Mouse (Mus musculus): ENCODE data around the gene Hibch.

Hibch gene

DNA sequence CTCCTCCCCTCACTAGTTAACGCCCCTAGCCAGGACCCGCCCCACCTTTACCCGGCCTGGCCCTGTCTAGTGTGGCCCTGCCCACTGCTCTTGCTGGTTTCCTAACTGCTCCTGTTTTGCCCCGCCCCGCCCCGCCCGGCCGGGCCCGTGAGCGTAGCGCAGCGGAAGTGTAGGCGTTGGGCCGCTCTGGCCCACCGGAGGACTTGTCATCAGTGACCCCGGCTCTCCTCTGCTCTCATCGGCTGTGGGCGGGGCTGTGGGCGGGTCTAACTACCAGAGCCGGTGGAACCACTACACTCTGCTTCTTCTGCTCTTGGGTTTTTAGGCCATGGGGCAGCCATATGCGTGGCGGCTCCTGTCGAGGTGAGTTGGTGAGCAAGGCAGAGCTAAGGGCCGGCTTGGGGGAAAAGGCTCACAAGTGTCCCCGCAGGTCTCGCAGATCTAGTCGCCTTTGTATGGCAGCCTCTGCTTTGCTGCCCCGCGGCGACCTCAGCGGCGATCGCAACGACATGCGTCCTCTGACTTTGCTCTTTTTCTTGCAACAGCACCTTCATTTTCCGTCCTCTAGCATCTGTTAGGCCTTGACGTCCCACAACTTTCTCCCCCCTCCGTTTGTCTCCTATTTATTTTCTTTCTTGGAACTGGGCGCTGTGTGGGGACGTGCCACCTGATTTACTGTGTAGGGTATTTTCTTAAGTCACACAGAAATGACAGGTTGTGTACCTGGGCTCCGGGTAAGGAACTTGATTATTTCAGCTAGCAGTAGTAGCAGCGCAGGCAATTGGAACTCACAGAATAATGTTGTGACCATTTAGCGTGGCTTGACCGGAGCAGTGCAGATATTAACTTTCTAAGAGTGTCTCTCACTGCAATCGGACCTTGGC, at the start of gene Hibch:
Gene Hibch, plus strand, starts transcription at position 148 of the 884 bp plus-strand sequence.
- peak; percentile 97 for DNase-seq (ENCODE audit: extremely low read depth, low read depth)

DNA sequence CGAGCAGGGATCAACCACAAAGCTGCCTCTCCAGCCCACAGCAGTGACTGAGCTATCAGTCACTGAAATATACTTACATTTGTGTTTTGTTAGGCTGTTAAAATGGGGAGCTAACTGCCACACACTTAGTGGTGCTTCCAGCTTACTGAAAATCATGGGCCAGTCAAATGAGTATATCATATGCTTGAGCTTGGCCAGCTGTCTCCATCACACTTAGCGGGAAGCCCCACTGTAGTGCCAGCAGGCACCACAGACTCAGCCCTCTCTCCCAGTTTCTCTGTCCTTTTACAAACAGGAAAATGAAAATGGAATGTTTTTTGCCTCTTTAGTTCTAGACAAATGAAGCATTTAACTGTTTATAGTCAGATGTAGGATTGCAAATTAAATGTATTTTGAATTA, 48.8 kb upstream of the Hibch start:
- no peak for DNase-seq (ENCODE audit: extremely low read depth, low read depth)

DNA sequence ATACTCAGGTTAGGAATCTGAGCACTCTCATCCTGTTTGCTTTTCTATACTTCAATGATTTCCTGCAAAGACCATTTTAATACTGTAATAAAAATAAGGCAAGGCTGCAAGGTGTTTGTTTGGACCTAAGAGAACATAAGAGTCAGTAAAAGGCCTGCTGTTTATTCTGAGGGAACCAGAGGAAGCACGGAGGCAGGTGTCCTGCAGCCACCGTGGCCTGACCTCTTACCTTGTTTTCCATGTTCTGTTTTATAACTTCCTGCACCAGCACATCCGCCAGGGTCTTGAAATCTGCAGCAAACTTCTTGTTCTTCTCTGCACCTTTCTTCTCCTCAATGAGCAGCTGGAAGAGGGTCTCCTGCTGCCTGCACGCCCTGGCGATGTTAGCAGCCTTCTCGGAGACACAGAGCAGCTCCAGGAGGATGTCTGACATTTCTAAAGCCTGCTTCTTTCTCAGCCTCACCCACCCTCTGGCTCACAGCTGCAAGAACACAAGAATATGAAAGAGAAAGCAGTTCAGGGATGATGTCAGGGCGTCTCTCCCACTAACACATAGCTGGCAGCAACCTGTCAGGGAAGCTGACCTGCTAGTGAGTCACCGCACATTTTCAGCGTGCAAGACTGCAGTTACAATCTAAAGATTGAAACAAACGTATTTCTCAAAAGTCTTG, 45.5 kb upstream of the Hibch start:
- DNase-seq (ENCODE audit: extremely low read depth, low read depth) = no peak

DNA sequence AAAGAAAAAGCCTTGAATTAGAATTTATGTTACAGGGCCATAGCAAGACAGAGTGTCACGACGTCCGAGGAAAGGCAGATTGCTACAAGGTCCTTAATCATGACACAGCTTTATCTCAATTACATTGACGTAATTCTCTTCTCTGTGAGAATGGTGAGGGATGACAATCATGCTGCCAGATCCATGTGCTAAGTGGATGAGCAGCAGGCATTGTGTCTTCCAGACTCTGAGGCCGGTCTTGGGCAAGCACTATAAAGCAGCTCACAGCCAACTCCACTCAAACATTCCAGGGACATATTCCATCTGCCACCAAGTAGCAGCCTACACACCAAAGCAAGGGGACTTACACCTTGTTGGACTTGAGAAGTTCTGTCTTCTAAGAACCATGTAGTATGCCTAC, 45.0 kb upstream of the Hibch start:
- no peak for DNase-seq (ENCODE audit: extremely low read depth, low read depth)

DNA sequence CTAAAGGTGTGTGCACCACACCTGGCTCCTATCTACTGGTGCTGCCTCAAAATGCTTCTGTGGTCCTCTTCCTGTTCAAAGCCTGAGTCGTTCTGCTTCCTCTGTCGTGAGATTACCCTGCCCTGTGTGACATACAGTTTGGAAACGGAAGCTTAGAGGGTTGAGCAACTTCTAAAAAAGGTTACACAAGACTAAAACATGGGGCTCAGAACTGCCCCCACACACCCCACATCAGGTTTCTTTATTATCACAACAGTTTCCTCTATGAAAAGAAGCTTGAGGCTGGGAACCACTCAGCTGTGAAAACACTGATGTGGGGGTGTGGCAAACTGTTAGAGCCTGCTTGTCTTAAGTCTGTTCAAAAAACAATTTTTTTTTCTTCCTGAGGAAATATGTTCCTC, 44.4 kb upstream of the Hibch start:
- DNase-seq (ENCODE audit: extremely low read depth, low read depth) = peak; percentile 89

DNA sequence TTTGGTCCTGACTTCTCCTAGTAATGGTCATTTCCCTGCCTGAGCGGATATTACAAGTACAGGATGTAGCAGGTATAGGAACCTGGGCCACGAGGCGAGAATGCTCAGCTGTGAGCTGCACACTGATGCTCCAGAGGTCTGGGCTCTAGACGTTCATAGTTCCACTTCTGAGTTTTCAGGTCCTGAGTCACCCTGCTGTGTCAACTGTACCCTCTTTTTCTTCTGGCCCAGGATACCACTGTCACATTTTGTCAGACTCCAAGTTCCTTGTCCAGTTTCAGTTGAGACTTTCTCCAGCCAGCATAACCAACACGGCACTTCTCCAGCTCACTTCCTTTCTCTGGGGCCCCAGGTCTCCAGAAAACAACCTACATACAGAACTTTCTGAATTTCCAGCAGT, 43.1 kb upstream of the Hibch start:
- no peak for DNase-seq (ENCODE audit: extremely low read depth, low read depth)

DNA sequence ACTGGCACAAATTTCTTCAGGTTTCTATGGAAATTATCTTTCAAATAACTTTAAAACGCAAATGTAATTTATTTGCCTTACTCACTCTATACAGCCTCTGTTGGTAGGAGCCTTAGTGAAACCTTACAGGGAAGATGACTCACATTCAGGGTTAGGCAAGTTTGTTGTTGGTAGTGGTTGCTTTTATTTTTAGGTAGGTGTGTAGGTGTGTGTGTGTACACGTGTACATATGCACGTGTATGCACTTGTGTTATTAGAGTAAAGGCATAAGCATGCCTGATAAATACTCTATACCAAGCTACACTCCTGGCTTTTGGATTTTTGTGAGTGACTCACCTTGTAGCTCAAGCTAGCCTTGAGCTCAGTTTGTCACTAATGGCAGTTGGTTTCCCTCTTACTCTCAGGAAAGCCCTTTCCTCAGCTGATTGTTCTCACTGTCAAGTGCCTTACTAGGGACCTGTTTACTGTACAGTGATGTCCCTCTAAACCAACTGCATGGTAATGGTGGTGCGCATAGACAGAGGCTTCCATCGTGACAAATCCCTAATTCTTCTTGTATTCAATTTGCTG, 42.2 kb upstream of the Hibch start:
- no peak for DNase-seq (ENCODE audit: extremely low read depth, low read depth)

DNA sequence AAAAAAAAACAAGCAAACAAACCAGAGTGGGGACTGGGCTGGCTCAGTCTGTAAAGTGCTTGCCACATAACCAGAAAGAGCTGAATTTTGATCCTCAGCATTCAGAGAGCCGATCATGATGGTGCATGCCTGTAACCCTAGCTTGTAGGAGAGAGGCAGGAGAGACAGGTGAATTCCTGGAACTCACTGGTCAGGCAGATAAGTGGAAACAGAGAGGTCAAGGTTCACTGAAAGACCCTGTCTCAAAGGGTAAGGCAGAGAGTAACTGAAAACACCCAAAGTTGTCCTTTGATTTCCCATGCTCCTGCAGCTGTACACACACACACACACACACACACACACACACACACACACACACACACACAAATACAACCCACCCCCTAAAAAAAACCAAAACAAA, 39.7 kb upstream of the Hibch start:
- no peak for DNase-seq (ENCODE audit: extremely low read depth, low read depth)

DNA sequence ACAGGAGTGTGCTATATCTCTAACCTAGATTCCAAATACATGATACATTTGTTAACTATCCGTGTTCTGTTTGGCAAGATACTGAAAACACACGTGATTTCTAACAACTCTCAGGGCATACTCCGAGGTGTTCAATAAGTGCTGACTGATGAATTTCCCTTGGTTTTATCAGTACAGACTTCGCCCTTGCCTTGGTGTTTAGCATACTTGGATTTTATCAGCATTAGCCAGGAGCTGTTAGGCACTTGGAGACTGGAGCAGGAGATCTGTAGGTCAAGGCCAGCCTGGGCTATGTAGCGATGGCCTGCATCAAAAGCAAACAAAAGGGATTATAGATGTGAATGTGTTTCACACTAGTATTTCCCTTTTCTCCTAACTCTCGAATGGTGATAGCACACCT, 36.3 kb upstream of the Hibch start:
- no peak for DNase-seq (ENCODE audit: extremely low read depth, low read depth)

- DNase-seq (ENCODE audit: extremely low read depth, low read depth) = no peak
Observed at GRCm38 (mm10) chr1:52816232-52816891, 28.4 kb upstream of the Hibch start.

DNA sequence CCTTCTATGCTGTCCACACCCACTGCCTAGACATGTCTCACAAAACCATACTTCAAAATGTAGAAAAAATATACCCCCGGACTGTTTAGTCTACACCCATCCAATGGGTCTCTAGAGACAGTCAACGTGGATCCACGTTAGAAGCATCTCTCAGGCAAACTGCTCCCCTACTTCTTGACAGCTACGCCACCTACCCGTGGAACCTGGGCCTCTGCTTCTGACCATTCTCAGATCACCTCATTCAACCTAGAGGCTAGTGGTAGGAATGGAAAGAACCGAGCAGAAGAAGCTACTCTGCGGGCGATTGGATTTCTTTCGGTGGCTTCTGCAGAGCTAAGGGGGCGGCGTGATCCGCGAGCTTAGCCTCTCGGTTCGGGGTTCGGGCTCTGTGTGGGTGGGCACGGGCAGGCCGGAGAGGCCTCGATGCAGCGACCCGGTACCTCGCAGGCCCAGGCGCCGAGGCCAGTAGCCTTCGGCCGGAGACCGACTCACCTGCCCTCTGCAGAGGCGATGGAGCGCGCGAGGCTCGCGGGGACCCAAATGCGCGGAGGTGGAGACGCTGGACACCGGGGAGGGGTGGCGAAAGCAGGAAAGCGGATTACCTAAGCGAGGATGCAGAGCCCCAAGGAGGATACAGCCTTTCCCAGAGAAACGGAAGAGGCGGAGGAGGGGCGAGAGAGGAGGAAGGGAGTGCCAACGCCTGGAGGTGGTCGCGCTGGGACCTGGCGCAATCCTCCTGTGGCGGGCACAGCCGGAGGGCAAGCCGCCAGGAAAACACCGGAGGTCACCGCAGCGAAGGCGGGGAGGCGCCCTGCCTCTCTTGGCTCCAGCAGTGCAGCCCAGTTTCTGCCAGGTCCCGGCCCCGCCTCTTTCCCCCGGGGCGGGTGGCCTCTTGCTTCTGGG, 27.6 kb upstream of the Hibch start, which contains the start of gene Inpp1:
Gene Inpp1, minus strand, starts transcription at position 779 of the 903 bp plus-strand sequence.
- peak; percentile 65 for DNase-seq (ENCODE audit: extremely low read depth, low read depth)

DNA sequence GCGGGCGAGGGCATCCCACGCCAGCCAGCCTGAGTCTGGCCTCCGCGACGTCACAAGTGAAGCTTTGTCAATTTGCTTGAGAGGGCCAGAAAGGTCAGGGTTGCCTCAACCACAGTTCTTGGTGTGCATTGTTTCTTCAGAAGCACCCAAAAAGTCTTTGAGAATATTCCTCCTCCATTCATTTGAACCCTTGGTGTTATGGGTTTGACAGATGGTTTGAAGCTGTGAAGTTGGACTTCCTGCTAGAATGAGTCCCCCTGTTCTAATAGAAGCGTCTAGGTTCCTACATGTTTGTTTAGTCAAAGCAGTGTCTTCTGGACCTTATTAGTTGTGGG, 26.9 kb upstream of the Hibch start:
- no peak for DNase-seq (ENCODE audit: extremely low read depth, low read depth)

DNA sequence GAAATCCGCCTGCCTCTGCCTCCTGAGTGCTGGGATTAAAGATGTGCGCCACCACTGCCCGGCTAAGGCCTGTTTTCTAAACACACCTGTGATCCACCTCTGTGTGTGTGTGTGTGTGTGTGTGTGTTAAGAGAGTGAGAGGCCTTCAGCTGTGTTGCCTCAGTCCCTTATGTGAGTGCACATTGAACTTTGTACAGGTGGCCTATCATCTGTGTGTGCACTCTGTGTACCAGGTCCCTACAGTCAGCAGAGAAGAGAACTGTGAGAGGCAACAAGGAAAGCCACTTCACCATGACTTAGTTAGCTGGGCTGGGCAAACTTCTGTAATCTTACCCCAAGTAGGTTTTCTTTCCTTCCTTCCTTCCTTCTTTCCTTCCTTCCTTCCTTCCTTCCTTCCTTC, 5.6 kb upstream of the Hibch start:
- DNase-seq (ENCODE audit: extremely low read depth, low read depth) = no peak

- no peak for DNase-seq (ENCODE audit: extremely low read depth, low read depth)
Observed at GRCm38 (mm10) chr1:52844354-52844753, 375 bp upstream of the Hibch start.

GRCm38 (mm10) chr1:52846556-52846955, 1.8 kb downstream of the Hibch start:
- no peak for DNase-seq (ENCODE audit: extremely low read depth, low read depth)

DNA sequence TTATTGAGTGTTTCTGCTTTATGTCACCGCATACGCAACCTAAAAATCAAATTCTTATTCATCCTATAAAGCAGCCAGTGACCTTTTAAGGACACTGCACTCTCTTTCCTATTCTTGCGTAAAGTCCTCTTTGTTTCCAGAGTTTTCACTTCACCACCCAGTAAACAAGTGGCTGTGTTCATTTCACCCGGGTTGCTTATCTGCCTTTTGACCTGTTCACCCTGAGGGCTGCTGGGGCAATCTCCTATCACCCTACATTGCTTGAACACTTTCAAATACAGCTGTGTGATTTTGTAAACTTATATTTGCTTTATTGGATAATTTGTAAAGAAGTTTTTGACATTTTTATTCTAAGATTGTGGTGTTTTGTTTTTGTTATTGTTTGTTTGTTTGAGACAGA, 4.7 kb downstream of the Hibch start:
- DNase-seq (ENCODE audit: extremely low read depth, low read depth) = no peak

GRCm38 (mm10) chr1:52854029-52854428, 9.3 kb downstream of the Hibch start:
- peak; percentile 56 for DNase-seq (ENCODE audit: extremely low read depth, low read depth)

GRCm38 (mm10) chr1:52855904-52856601, 11.3 kb downstream of the Hibch start:
- no peak for DNase-seq (ENCODE audit: extremely low read depth, low read depth)

DNA sequence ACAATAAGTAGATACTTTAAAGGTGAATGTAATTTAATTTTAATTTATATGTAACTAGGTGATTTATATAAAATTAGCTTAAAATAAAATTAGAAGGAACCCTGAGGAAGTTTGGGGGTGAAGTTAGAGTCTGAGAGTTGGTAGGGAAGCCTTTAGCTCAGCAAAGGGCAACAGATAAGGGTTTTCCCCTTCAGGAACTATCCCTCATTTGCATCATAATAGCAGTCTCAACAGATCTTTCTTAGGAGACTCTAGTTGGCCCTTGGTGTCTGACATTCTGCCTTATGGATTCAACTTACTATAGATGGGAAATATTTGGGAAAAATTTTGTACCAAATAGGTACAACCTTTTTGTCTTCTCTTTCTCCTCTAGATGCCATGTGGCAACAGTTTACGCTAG, 19.5 kb downstream of the Hibch start:
- DNase-seq (ENCODE audit: extremely low read depth, low read depth) = no peak

DNA sequence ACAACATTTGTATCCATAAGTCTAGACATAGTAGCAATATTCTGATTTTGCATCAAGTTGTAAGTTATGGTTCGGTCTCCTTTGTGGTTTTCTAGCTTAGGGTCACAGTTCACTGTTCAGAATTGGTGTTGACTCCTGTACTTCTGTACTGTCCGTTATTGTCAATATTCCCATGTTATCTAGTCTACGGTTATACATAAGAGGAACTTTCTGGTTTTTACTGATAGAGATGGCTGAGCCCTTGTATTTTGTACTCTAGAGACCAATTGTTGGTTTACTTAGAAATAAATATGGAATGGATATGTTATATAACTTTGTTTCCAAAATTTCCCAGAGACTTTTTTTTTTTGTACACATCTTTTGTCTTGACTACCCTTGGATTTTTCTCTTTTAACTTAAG, 21.3 kb downstream of the Hibch start:
- no peak for DNase-seq (ENCODE audit: extremely low read depth, low read depth)

All from MEL-GATA-1-ER (cell line).